Mouse (Mus musculus): ENCODE measurements around the gene Ddb1. TPM values are rescaled to one million over a fixed set of nuclear protein-coding genes. Genes with fewer than 3 reads are reported as not detected.

The Ddb1 gene
- total and polyA plus RNA-seq, 3 experiments, result 71.1 to 153 (median 133) TPM

- WGBS, result under 1% methylated on average over 44 of the region's 44 CpGs
- intact Hi-C loops (cut with DNase I), result loop anchor here (1.0 to 2.0 kb wide), 3 partner anchors 22 to 52 kb away; partner anchors contain the start of genes Cpsf7, Ddb1 and Tkfc
- peak; percentile 80 for TF ChIP-seq CTCF (IDR thresholded peaks at IDR 0.05)
- peak; percentile 91 for TF ChIP-seq POLR2A (IDR thresholded peaks at IDR 0.05; ENCODE audit: insufficient read depth, low read depth, low read length)
- 0 out of 2 replicates have a peak, but pooled peaks have one; percentile 46 for TF ChIP-seq EP300 (IDR thresholded peaks at IDR 0.05; ENCODE audit: insufficient read depth, low read depth, low read length)
- Histone ChIP-seq H3K27me3 (ENCODE audit: control insufficient read depth, insufficient read depth, low read length) (no peaks in the 10 kb centered on the region), H3K9ac (ENCODE audit: low read depth, low read length) (peak within 1 kb of the TSS; percentile 77), H3K27ac (peak within 1 kb of the TSS; percentile 97), H3K36me3 (ENCODE audit: control insufficient read depth, insufficient read depth, low read length) (no peaks in the 10 kb centered on the region), H3K79me2 (replicated peaks; ENCODE audit: control insufficient read depth, insufficient read depth, low read length) (peaks cover 2% of the 10 kb centered on the region; the same call in 1 of the 2 replicates), H3K4me1 (ENCODE audit: control insufficient read depth, insufficient read depth, low read length) (peaks cover 1% of the 10 kb centered on the region; the same call in 1 of the 2 replicates), H3K4me3 (peak within 1 kb of the TSS; percentile 90)
- DNase-seq, result peak; percentile 92 to 94
Measured at GRCm38 (mm10) chr19:10576690-10577561, 28.2 kb upstream of the Ddb1 start, which contains the start of the genes Cyb561a3 and Tmem138. TSS of gene Cyb561a3 (plus strand) at chr19:10577172. TSS of gene Tmem138 (minus strand) at chr19:10577362.

- 86% methylated on average over 3 of the region's 3 CpGs for WGBS
- DNase-seq, result no peak
- Histone ChIP-seq H3K4me1 (ENCODE audit: control insufficient read depth, insufficient read depth, low read length) (peaks cover 1% of the 10 kb centered on the region; the same call in 1 of the 2 replicates), H3K27me3 (ENCODE audit: control insufficient read depth, insufficient read depth, low read length) (no peaks in the 10 kb centered on the region), H3K27ac (no peak overlapping the region), H3K36me3 (ENCODE audit: control insufficient read depth, insufficient read depth, low read length) (no peaks in the 10 kb centered on the region), H3K9ac (ENCODE audit: low read depth, low read length) (no peak overlapping the region), H3K79me2 (replicated peaks; ENCODE audit: control insufficient read depth, insufficient read depth, low read length) (peaks cover 2% of the 10 kb centered on the region; the same call in 1 of the 2 replicates), H3K4me3 (no peak overlapping the region)
- intact Hi-C loops (cut with DNase I), result no loop called here
- TF ChIP-seq POLR2A (IDR thresholded peaks at IDR 0.05; ENCODE audit: insufficient read depth, low read depth, low read length) (no peak), CTCF (IDR thresholded peaks at IDR 0.05) (no peak), EP300 (IDR thresholded peaks at IDR 0.05; ENCODE audit: insufficient read depth, low read depth, low read length) (no peak)
Measured at GRCm38 (mm10) chr19:10580102-10580501, 25.0 kb upstream of the Ddb1 start.

GRCm38 (mm10) chr19:10580761-10581160 lies 24.4 kb upstream of the Ddb1 start:
- H3K27ac ChIP-seq, result no peak overlapping the region
- no peak for DNase-seq
- H3K4me3 ChIP-seq, result no peak overlapping the region
- peaks cover 2% of the 10 kb centered on the region; the same call in 1 of the 2 replicates for H3K79me2 ChIP-seq (replicated peaks; ENCODE audit: control insufficient read depth, insufficient read depth, low read length)
- intact Hi-C loops (cut with DNase I), result no loop called here
- H3K9ac ChIP-seq (ENCODE audit: low read depth, low read length), result no peak overlapping the region
- H3K36me3 ChIP-seq (ENCODE audit: control insufficient read depth, insufficient read depth, low read length), result no peaks in the 10 kb centered on the region
- peaks cover 1% of the 10 kb centered on the region; the same call in 1 of the 2 replicates for H3K4me1 ChIP-seq (ENCODE audit: control insufficient read depth, insufficient read depth, low read length)
- TF ChIP-seq POLR2A (IDR thresholded peaks at IDR 0.05; ENCODE audit: insufficient read depth, low read depth, low read length) (no peak), EP300 (IDR thresholded peaks at IDR 0.05; ENCODE audit: insufficient read depth, low read depth, low read length) (no peak), CTCF (IDR thresholded peaks at IDR 0.05) (no peak)
- 80% methylated on average over 3 of the region's 3 CpGs for WGBS
- no peaks in the 10 kb centered on the region for H3K27me3 ChIP-seq (ENCODE audit: control insufficient read depth, insufficient read depth, low read length)

- Histone ChIP-seq H3K4me3 (no peak overlapping the region), H3K36me3 (ENCODE audit: control insufficient read depth, insufficient read depth, low read length) (no peaks in the 10 kb centered on the region), H3K27ac (no peak overlapping the region), H3K79me2 (replicated peaks; ENCODE audit: control insufficient read depth, insufficient read depth, low read length) (peaks cover 2% of the 10 kb centered on the region; the same call in 1 of the 2 replicates), H3K27me3 (ENCODE audit: control insufficient read depth, insufficient read depth, low read length) (no peaks in the 10 kb centered on the region), H3K9ac (ENCODE audit: low read depth, low read length) (no peak overlapping the region), H3K4me1 (ENCODE audit: control insufficient read depth, insufficient read depth, low read length) (peaks cover 1% of the 10 kb centered on the region; the same call in 1 of the 2 replicates)
- DNase-seq, result peak in 1 of 2 experiments; percentile 25
- WGBS, result 84% methylated on average over 6 of the region's 6 CpGs
- TF ChIP-seq POLR2A (IDR thresholded peaks at IDR 0.05; ENCODE audit: insufficient read depth, low read depth, low read length), result no peak
- no peak for TF ChIP-seq EP300 (IDR thresholded peaks at IDR 0.05; ENCODE audit: insufficient read depth, low read depth, low read length)
- no peak for TF ChIP-seq CTCF (IDR thresholded peaks at IDR 0.05)
- intact Hi-C loops (cut with DNase I), result no loop called here
Measured at GRCm38 (mm10) chr19:10581984-10582383, 23.1 kb upstream of the Ddb1 start.

- Histone ChIP-seq H3K4me3 (no peak overlapping the region), H3K36me3 (ENCODE audit: control insufficient read depth, insufficient read depth, low read length) (no peaks in the 10 kb centered on the region), H3K79me2 (replicated peaks; ENCODE audit: control insufficient read depth, insufficient read depth, low read length) (peaks cover under 1% of the 10 kb centered on the region; the same call in 1 of the 2 replicates), H3K27me3 (ENCODE audit: control insufficient read depth, insufficient read depth, low read length) (no peaks in the 10 kb centered on the region), H3K9ac (ENCODE audit: low read depth, low read length) (no peak overlapping the region), H3K27ac (no peak overlapping the region), H3K4me1 (ENCODE audit: control insufficient read depth, insufficient read depth, low read length) (no peaks in the 10 kb centered on the region)
- no peak for TF ChIP-seq POLR2A (IDR thresholded peaks at IDR 0.05; ENCODE audit: insufficient read depth, low read depth, low read length)
- no peak for TF ChIP-seq EP300 (IDR thresholded peaks at IDR 0.05; ENCODE audit: insufficient read depth, low read depth, low read length)
- intact Hi-C loops (cut with DNase I), result no loop called here
- WGBS, result 39% methylated on average over 7 of the region's 7 CpGs
- no peak for DNase-seq
Measured at GRCm38 (mm10) chr19:10583550-10584146, 21.5 kb upstream of the Ddb1 start.
